Mouse (Mus musculus) splenic B cell, adult 2 months (primary cell): ENCODE measurements around the gene Crat.

Experiments
- DNase-seq: peaks from one replicate; pipeline ENCODE4 v3.0.0-alpha.2; 2011; ENCODE audit warnings: low read depth, low spot score
- H3K27me3 ChIP-seq: 2 replicates; pipeline ENCODE4 v1.6.1; 2012; ENCODE audit warnings: mild to moderate bottlenecking, low read length, moderate library complexity, mixed read lengths; ENCODE audit not compliant: control insufficient read depth, poor library complexity, insufficient read depth, severe bottlenecking
- H3K36me3 ChIP-seq: 2 replicates; pipeline ENCODE4 v1.6.1; 2012; ENCODE audit warnings: mild to moderate bottlenecking, low read length, moderate library complexity, mixed read lengths; ENCODE audit not compliant: control insufficient read depth, poor library complexity, insufficient read depth, severe bottlenecking

The Crat gene

DNA sequence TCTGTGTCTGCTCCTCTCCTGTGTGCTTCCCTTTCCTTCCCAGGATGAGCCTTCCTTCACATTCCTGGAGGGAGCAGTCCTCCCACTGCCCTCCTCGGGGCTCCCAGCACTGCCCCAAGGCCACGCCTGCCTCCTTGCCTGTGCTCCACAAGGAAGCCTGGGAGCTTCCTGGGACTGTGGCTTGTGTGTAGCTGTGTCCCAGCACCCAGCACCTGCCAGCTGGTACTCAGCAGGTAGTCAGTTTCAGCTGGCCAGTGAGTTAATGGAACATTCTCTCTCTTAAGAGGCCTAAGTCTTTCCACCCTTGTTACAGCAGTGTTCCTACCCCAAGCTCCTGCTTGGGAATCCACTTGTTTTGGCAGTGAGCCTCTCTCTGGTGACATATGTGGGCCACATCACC lies 12.8 kb downstream of the Crat start:
- no peak for DNase-seq
- Histone ChIP-seq H3K36me3 (no peaks in the 10 kb centered on the region; the same call in 1 of the 2 replicates), H3K27me3 (no peaks in the 10 kb centered on the region)

DNA sequence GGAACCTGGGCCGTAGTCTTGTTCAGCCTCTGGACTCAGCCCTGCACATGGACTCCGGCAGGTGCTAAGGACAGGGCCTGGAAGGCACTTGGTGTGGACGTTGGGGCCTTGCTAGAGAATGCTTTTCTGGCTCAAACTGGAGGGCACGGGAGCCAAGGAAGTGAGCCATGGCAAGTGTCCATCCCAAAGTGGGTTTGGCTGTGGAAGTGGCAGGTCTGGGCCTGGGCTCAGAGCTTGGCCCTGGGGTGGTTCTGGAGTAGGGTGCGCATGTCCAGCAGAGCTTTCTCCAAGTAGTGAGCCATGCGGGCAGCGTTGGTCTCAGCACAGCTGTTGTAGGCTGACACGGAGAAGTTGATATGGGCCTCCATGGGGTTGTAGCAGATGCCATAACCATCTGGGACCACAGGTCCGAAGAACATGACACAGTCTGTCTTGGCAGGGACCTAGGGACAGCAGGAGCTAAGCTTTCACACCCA lies 13.2 kb downstream of the Crat start:
- H3K27me3 ChIP-seq: no peaks in the 10 kb centered on the region
- H3K36me3 ChIP-seq: no peaks in the 10 kb centered on the region; the same call in 1 of the 2 replicates
- DNase-seq: no peak

DNA sequence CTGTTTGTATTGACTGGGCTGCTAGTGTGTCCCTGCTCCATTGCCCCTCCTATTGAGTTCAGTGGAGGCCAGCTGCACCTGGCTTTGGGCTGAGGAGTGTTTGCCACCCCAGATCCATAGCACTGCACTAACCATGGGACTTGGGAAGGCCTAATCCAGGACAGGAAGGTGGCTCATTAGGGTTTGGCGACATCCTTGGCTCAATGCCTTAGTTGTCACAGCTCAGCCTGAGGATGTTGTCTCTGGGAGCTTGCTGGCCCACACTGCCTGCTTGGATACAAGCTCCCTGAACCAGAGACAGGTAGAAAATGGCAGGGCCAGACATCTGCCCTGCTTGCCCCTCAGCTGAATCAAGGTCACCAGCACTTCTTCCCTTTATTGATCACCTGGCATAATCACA lies 14.0 kb downstream of the Crat start:
- DNase-seq: no peak
- Histone ChIP-seq H3K36me3 (no peaks in the 10 kb centered on the region; the same call in 1 of the 2 replicates), H3K27me3 (no peaks in the 10 kb centered on the region)

DNA sequence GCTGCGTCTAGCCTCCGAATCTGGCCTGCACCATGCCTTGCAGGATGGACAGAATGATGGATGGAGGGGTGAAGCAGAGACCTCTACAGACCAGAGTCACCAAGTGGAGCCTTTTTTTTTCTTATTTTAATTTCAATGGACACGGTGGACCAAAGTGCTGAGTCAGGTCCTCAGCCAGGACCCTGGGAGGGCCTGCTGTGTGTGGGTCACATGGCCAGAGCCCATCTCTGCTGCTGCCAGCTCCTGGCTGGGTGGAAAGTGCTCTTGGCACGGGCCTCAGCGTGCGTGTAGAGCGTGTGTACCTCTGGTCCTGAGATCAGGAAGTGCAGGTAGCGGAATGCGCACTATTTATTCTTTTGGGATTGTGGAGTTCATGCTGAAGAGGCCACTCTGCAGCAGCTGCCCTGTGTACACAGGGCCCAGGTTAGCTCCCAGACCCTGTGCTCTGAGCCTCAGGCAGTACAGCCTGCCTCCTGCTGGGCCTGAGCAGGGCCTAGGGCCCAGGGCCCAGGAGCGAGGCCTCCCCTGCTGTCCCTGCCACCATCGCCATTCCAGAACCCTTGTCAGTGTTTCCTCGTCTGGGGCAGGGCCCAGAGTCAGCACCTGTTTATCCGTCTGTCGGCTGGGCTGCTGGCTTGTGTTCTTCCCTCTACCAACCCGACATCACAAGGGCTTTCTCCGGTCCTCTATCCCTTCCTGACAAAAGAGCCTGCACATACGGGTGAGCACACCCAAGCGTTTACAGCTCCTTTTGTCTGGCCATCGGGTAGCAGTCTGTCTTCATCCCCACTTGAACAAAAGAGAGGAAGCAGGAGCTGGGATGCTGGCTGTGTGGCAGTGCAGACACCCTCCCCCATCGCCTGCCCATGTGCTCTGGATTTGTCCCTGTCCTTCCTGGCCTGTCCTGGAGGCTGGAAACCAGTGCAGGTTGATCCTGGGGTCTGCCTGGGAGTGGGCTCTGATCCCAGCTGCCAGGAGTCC lies 16.1 kb downstream of the Crat start:
- DNase-seq: no peak
- H3K36me3 ChIP-seq: no peaks in the 10 kb centered on the region; the same call in 1 of the 2 replicates

DNA sequence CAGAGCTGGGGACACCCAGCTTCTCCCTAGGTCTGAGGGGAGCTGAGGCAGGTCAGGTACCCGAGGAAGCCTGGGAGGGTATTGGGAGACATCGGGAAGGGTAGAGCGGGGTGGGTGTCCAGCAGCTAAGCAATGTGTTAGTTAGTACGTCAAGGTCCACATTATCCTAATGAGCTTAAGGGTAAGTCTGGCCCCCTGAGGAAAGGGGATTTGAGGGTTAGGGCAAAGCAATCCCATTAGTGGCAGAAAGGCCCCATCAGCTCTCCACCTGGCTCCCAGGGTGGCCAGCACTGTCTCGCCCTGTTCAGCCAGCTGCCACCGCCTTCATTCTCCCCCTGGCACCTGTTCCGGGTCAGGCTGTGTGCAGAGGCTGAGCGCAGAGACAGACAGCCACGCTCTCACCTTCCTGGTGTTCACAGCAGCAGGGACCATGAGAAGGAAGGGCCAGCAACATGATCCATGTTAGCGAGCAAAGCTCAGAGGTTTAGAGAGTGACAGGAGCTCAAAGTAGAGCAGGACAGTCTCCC lies 17.6 kb downstream of the Crat start:
- DNase-seq: no peak
- Histone ChIP-seq H3K27me3 (no peaks in the 10 kb centered on the region), H3K36me3 (no peaks in the 10 kb centered on the region; the same call in 1 of the 2 replicates)

More for the DNA sequence above, 16.1 kb downstream of the Crat start:
- H3K27me3 ChIP-seq: no peaks in the 10 kb centered on the region

DNA sequence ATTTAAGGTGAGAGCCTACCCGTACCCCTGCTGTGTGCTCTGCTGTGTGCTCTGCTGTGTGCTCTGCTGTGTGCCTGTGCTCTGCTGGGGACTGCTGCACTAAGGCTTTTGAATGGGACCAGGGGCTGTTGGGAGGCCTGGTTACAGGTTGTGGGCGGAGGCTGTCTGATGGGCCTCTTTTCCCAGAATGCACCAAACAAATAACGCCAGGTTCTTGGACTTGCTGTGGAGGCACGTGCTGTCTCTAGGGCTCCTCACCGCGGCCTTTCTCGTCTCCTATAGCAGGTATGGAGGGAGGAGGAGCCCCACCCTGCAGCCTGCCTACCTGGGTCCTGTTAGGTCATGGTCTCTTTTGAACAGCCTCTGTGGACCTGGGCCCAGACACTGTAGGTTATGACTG lies 19.4 kb downstream of the Crat start:
- Histone ChIP-seq H3K36me3 (no peaks in the 10 kb centered on the region; the same call in 1 of the 2 replicates), H3K27me3 (no peaks in the 10 kb centered on the region)
- DNase-seq: no peak

DNA sequence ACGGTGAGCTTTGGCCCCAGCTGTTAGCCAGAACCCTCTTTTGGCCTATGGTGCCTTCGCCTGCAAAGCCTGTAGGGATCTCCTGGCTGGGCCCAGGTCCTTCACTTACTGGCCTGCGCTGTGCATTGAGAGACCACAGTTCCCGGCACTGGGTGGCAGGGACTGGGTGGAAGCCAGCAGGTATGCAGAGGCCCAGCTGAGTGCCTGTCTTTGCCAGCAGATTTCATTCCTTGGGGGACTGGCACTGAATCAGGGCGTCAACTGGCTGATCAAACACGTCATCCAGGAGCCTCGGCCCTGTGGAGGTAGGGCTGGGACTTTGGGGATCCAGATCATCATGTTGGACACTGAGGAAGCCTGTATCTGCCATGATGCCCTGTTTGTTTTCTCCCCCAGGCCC lies 19.9 kb downstream of the Crat start:
- H3K36me3 ChIP-seq: no peaks in the 10 kb centered on the region; the same call in 1 of the 2 replicates
- DNase-seq: no peak
- no peaks in the 10 kb centered on the region for H3K27me3 ChIP-seq

DNA sequence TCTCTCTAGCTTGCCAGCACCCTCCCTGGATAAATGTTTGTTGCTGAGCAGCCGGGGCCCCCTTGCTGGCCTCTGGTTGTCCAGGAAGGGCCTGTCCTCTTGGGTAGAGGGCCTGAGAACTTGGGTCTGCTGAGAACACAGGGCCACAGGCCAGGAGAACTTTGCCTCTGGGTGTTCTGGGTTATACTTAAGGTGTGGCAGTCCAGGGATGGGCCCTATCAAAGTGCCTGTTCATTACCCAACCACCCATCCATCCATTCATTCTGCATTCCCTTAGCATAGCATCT lies 22.3 kb downstream of the Crat start:
- no peaks in the 10 kb centered on the region; the same call in 1 of the 2 replicates for H3K36me3 ChIP-seq
- DNase-seq: no peak

DNA sequence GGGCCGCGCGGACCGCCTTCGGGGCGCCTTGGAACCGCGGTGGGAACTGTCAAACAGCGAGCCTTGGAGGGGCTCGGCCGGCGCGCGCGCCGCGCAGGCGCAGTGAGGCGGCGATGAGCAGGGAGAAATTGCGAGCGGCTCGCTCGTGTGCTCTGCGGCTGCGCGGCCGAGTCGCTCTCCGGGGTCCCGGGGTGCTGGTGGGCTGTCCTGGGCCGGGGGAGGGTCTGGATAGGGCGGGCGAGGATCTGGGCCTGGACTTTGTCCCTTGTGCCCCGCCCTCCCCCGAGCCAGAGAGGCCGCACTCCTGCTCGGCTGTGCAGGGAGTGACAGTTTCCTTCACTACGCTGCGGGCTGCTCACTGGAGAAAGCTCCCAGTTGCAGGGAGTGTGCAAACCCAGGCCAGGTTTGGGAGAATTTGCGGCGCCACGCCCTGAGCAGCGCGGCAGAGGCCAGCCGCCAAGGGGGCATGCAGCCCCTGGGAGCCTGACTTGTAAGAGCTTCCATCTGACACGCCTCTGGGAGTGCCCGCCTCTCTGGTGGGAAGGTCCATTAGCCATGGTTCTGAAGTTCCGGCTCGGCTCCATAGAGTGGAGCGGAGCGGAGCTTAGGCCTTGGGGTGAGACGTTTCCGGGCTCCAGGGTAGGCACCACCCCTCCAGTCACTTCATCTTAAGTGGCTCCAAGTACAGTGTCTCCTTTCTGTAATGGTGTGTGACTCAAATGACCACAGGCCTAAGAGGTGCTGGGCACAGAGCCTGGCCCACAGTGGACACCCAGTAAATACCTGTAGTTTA lies 22.8 kb downstream of the Crat start:
- Histone ChIP-seq H3K27me3 (no peaks in the 10 kb centered on the region), H3K36me3 (no peaks in the 10 kb centered on the region; the same call in 1 of the 2 replicates)
- peak; percentile 81 for DNase-seq

More for the DNA sequence above, 22.3 kb downstream of the Crat start:
- H3K27me3 ChIP-seq: no peaks in the 10 kb centered on the region

DNA sequence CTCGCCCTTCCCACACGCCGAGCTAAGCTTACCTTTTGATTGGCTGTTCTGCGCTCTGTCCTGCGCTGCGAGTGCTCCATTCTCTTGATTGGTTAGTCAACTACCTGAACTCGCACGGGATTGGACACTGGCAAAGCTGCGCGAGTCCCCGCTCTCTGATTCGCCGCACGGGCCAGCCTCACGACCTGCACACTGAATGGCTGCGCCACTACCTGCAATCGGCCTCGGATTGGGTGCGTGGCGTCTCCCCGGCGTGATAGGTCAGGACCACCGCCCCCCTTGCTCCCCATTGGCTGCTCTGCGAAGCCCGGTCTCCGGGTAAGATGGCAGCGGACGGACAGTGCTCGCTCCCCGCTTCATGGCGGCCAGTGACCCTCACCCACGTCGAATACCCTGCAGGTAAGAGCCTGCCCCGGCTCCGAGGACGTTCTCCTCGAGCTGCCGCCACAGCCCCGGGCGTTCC lies 23.5 kb downstream of the Crat start, which contains the start of gene Dolpp1:
TSS of gene Dolpp1 (plus strand) at position 141 of the 463 bp plus-strand sequence.
- H3K27me3 ChIP-seq: no peaks in the 10 kb centered on the region
- H3K36me3 ChIP-seq: no peaks in the 10 kb centered on the region
- DNase-seq: peak; percentile 99

DNA sequence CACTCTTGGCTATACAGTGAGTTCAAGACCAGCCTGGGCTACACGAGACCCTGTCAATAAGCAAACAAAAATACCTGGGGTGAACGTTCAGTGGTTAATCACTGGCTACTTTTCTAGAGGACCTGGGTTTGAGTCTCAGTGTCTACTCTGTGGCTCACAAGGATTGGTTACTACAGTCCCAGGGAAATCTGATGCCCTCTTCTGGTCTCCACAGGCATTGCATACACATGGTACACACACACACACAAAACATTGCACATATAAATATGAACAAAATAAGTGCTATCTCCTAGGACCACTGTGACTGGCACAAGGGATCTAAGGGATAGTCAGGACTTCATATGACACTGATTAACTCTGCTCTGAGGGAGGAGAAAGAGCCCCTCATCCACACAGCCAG lies 26.6 kb downstream of the Crat start:
- H3K36me3 ChIP-seq: no peaks in the 10 kb centered on the region
- H3K27me3 ChIP-seq: no peaks in the 10 kb centered on the region
- no peak for DNase-seq

DNA sequence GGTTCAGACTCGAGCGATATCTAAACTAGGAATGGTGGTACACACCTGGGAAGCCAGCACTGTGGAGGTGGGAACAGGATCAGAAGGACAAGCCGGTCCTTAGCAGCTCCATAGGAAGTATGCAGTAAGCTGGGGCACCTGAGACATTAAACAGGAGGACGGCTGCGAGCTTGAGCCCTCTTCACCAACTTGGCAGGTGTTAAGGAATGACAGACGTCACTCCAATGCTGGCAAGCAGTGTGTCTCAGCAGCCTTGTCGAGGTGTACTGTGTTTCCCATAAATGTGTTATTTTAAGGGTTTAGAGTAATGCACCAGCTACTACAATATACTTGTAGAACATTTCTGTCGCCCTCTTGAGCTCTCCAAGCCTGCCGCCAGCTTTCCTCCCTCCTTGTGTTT lies 28.7 kb downstream of the Crat start:
- no peak for DNase-seq
- Histone ChIP-seq H3K27me3 (no peaks in the 10 kb centered on the region), H3K36me3 (no peaks in the 10 kb centered on the region)

DNA sequence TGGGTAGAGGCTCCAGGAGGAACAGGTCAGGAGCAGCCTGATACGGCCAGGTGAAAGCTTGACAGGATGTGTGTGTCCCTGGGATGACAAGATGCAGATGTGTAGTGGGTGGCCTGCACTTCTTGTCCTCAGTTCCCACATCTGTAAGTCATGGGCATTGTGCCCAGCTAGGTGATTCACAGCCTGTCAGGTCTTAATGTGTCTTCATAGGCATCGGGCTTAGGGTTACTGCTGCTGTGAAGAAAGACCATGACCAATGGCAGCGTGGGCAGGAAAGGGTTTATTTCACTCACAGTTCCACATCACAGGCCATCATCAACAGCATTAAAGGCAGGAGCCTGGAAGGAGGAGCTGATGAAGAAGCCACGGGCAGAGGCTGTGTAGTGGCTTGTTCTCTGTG lies 30.0 kb downstream of the Crat start:
- H3K27me3 ChIP-seq: no peaks in the 10 kb centered on the region
- no peaks in the 10 kb centered on the region for H3K36me3 ChIP-seq
- DNase-seq: no peak

DNA sequence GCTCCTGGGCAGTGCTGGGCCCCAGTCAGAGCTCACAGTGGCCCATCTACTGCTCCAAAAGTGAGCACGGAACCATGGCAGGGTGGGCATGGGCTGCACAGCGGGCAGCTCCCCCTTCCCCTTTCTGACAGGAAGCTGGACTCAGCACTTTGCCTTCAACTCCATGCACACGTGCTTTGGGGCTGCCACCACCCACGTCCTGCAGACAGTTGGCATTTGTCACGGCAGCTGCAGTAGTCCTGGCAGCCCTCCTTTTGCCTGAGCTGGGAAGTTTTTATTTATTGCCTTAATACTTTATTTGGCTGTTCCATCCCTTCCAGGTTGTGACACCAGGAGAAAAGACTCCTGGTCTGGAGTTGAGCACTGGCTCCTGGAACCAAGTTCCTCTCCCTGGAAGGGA lies 30.8 kb downstream of the Crat start:
- H3K27me3 ChIP-seq: no peaks in the 10 kb centered on the region
- no peak for DNase-seq

More for the DNA sequence above, 30.8 kb downstream of the Crat start:
- H3K36me3 ChIP-seq: no peaks in the 10 kb centered on the region
